Mouse (Mus musculus): Measurements from ENCODE around the gene Serpina3m. TPM values are rescaled to one million over a fixed set of nuclear protein-coding genes. Genes with fewer than 3 reads are reported as not detected.
"Not testable (repeated sequence)": the region's sequence is repeated elsewhere in the genome, so short reads cannot be mapped to it uniquely, and the experiment has no call there.

The Serpina3m gene
- polyA plus RNA-seq, 1 experiment from 2014 or later: not detected

GRCm38 (mm10) chr12:104379856-104380255 lies 41.6 kb downstream of the Serpina3m start:
- Histone ChIP-seq H3K36me3 (ENCODE audit: control insufficient read depth, insufficient read depth, low read length) (no peaks in the 10 kb centered on the region), H3K27ac (ENCODE audit: low read depth, low read length) (no peak overlapping the region), H3K27me3 (ENCODE audit: control insufficient read depth, insufficient read depth, low read length) (no peaks in the 10 kb centered on the region), H3K9me3 (ENCODE audit: control insufficient read depth, low read length) (no peaks in the 10 kb centered on the region), H3K4me1 (ENCODE audit: control insufficient read depth, insufficient read depth, low read length) (no peaks in the 10 kb centered on the region), H3K4me3 (ENCODE audit: low read length) (no peak overlapping the region), H3K9ac (ENCODE audit: low read depth, low read length) (no peak overlapping the region), H3K4me2 (replicated peaks; ENCODE audit: low read depth, low read length) (no peak overlapping the region)
- no peak for ATAC-seq (ENCODE audit: low FRiP score, low TSS enrichment)
- WGBS: 97% methylated on average over 11 of the region's 11 CpGs

GRCm38 (mm10) chr12:104381071-104381604 lies 42.9 kb downstream of the Serpina3m start:
- ATAC-seq (ENCODE audit: low FRiP score, low TSS enrichment); H3K4me2 ChIP-seq (replicated peaks; ENCODE audit: low read depth, low read length); H3K4me1 ChIP-seq (ENCODE audit: control insufficient read depth, insufficient read depth, low read length); H3K9ac ChIP-seq (ENCODE audit: low read depth, low read length); H3K27me3 ChIP-seq (ENCODE audit: control insufficient read depth, insufficient read depth, low read length); H3K9me3 ChIP-seq (ENCODE audit: control insufficient read depth, low read length); H3K27ac ChIP-seq (ENCODE audit: low read depth, low read length); H3K4me3 ChIP-seq (ENCODE audit: low read length); H3K36me3 ChIP-seq (ENCODE audit: control insufficient read depth, insufficient read depth, low read length): not testable (repeated sequence)
- WGBS: 95% methylated on average over 8 of the region's 8 CpGs

- not testable (repeated sequence) for H3K27me3 ChIP-seq (ENCODE audit: control insufficient read depth, insufficient read depth, low read length); H3K9ac ChIP-seq (ENCODE audit: low read depth, low read length); H3K27ac ChIP-seq (ENCODE audit: low read depth, low read length); H3K4me2 ChIP-seq (replicated peaks; ENCODE audit: low read depth, low read length); H3K4me1 ChIP-seq (ENCODE audit: control insufficient read depth, insufficient read depth, low read length); ATAC-seq (ENCODE audit: low FRiP score, low TSS enrichment); H3K36me3 ChIP-seq (ENCODE audit: control insufficient read depth, insufficient read depth, low read length); H3K4me3 ChIP-seq (ENCODE audit: low read length); H3K9me3 ChIP-seq (ENCODE audit: control insufficient read depth, low read length)
These were observed 47.7 kb downstream of the Serpina3m start for GRCm38 (mm10) chr12:104385987-104386386.

- H3K4me1 ChIP-seq (ENCODE audit: control insufficient read depth, insufficient read depth, low read length); H3K36me3 ChIP-seq (ENCODE audit: control insufficient read depth, insufficient read depth, low read length); H3K27me3 ChIP-seq (ENCODE audit: control insufficient read depth, insufficient read depth, low read length); H3K9ac ChIP-seq (ENCODE audit: low read depth, low read length); H3K9me3 ChIP-seq (ENCODE audit: control insufficient read depth, low read length); ATAC-seq (ENCODE audit: low FRiP score, low TSS enrichment); H3K4me3 ChIP-seq (ENCODE audit: low read length); H3K4me2 ChIP-seq (replicated peaks; ENCODE audit: low read depth, low read length); H3K27ac ChIP-seq (ENCODE audit: low read depth, low read length): not testable (repeated sequence)
- 75% methylated on average over 2 of the region's 2 CpGs for WGBS
These were observed 48.6 kb downstream of the Serpina3m start for GRCm38 (mm10) chr12:104386878-104387277.

- no peaks in the 10 kb centered on the region for H3K4me1 ChIP-seq (ENCODE audit: control insufficient read depth, insufficient read depth, low read length)
- no peaks in the 10 kb centered on the region for H3K36me3 ChIP-seq (ENCODE audit: control insufficient read depth, insufficient read depth, low read length)
- no peak overlapping the region for H3K27ac ChIP-seq (ENCODE audit: low read depth, low read length)
- no peak overlapping the region for H3K4me2 ChIP-seq (replicated peaks; ENCODE audit: low read depth, low read length)
- no peak overlapping the region for H3K9ac ChIP-seq (ENCODE audit: low read depth, low read length)
- ATAC-seq (ENCODE audit: low FRiP score, low TSS enrichment): no peak
- no peak overlapping the region for H3K4me3 ChIP-seq (ENCODE audit: low read length)
- H3K9me3 ChIP-seq (ENCODE audit: control insufficient read depth, low read length): no peaks in the 10 kb centered on the region
- H3K27me3 ChIP-seq (ENCODE audit: control insufficient read depth, insufficient read depth, low read length): no peaks in the 10 kb centered on the region
These were observed 50.2 kb downstream of the Serpina3m start for GRCm38 (mm10) chr12:104388477-104388876.

- H3K36me3 ChIP-seq (ENCODE audit: control insufficient read depth, insufficient read depth, low read length); ATAC-seq (ENCODE audit: low FRiP score, low TSS enrichment); H3K4me1 ChIP-seq (ENCODE audit: control insufficient read depth, insufficient read depth, low read length); H3K27ac ChIP-seq (ENCODE audit: low read depth, low read length); H3K4me2 ChIP-seq (replicated peaks; ENCODE audit: low read depth, low read length); H3K9ac ChIP-seq (ENCODE audit: low read depth, low read length); H3K9me3 ChIP-seq (ENCODE audit: control insufficient read depth, low read length); H3K4me3 ChIP-seq (ENCODE audit: low read length); H3K27me3 ChIP-seq (ENCODE audit: control insufficient read depth, insufficient read depth, low read length): not testable (repeated sequence)
- WGBS: 85% methylated on average over 2 of the region's 2 CpGs
These were observed 52.8 kb downstream of the Serpina3m start for GRCm38 (mm10) chr12:104391057-104391456.

- no peaks in the 10 kb centered on the region for H3K9me3 ChIP-seq (ENCODE audit: control insufficient read depth, low read length)
- no peak overlapping the region for H3K4me3 ChIP-seq (ENCODE audit: low read length)
- no peak for ATAC-seq (ENCODE audit: low FRiP score, low TSS enrichment)
- no peak overlapping the region for H3K9ac ChIP-seq (ENCODE audit: low read depth, low read length)
- H3K4me2 ChIP-seq (replicated peaks; ENCODE audit: low read depth, low read length): no peak overlapping the region
- no peaks in the 10 kb centered on the region for H3K4me1 ChIP-seq (ENCODE audit: control insufficient read depth, insufficient read depth, low read length)
- H3K27ac ChIP-seq (ENCODE audit: low read depth, low read length): no peak overlapping the region
- no peaks in the 10 kb centered on the region for H3K36me3 ChIP-seq (ENCODE audit: control insufficient read depth, insufficient read depth, low read length)
- no peaks in the 10 kb centered on the region for H3K27me3 ChIP-seq (ENCODE audit: control insufficient read depth, insufficient read depth, low read length)
- WGBS: 72% methylated on average over 5 of the region's 5 CpGs
These were observed 65.7 kb downstream of the Serpina3m start for GRCm38 (mm10) chr12:104403968-104404367.

GRCm38 (mm10) chr12:104406454-104406885 lies 68.2 kb downstream of the Serpina3m start, which contains the start of gene Serpina3n:
Serpina3n (plus strand) TSS chr12:104406729.
- Histone ChIP-seq H3K27me3 (ENCODE audit: control insufficient read depth, insufficient read depth, low read length) (no peaks in the 10 kb centered on the region), H3K9ac (ENCODE audit: low read depth, low read length) (no peak within 1 kb of the TSS), H3K4me2 (replicated peaks; ENCODE audit: low read depth, low read length) (no peak within 1 kb of the TSS), H3K4me1 (ENCODE audit: control insufficient read depth, insufficient read depth, low read length) (no peaks in the 10 kb centered on the region), H3K36me3 (ENCODE audit: control insufficient read depth, insufficient read depth, low read length) (no peaks in the 10 kb centered on the region), H3K4me3 (ENCODE audit: low read length) (no peak within 1 kb of the TSS), H3K27ac (ENCODE audit: low read depth, low read length) (no peak within 1 kb of the TSS), H3K9me3 (ENCODE audit: control insufficient read depth, low read length) (no peaks in the 10 kb centered on the region)
- 54% methylated on average over 4 of the region's 4 CpGs for WGBS
- ATAC-seq (ENCODE audit: low FRiP score, low TSS enrichment): no peak

- no peak overlapping the region for H3K9ac ChIP-seq (ENCODE audit: low read depth, low read length)
- H3K36me3 ChIP-seq (ENCODE audit: control insufficient read depth, insufficient read depth, low read length): no peaks in the 10 kb centered on the region
- no peak overlapping the region for H3K4me3 ChIP-seq (ENCODE audit: low read length)
- H3K4me2 ChIP-seq (replicated peaks; ENCODE audit: low read depth, low read length): no peak overlapping the region
- H3K27ac ChIP-seq (ENCODE audit: low read depth, low read length): no peak overlapping the region
- 86% methylated on average over 6 of the region's 6 CpGs for WGBS
- no peaks in the 10 kb centered on the region for H3K9me3 ChIP-seq (ENCODE audit: control insufficient read depth, low read length)
- no peaks in the 10 kb centered on the region for H3K27me3 ChIP-seq (ENCODE audit: control insufficient read depth, insufficient read depth, low read length)
- ATAC-seq (ENCODE audit: low FRiP score, low TSS enrichment): no peak
- no peaks in the 10 kb centered on the region for H3K4me1 ChIP-seq (ENCODE audit: control insufficient read depth, insufficient read depth, low read length)
These were observed 74.2 kb downstream of the Serpina3m start for GRCm38 (mm10) chr12:104412507-104412906.

Data from kidney, embryonic 14.5 days (tissue).